Mouse (Mus musculus): Measurements from ENCODE around the gene Cpa1. TPM values are rescaled to one million over a fixed set of nuclear protein-coding genes. Genes with fewer than 3 reads are reported as not detected.

The Cpa1 gene
- polyA plus RNA-seq, 2 experiments, result 1.3 to 1.4 TPM

- H3K4me3 ChIP-seq (replicated peaks; ENCODE audit: low read length), result no peak overlapping the region
- ATAC-seq (ENCODE audit: low FRiP score, low read depth) (peak; percentile 70), DNase-seq (ENCODE audit: low spot score) (peak; percentile 85)
- TF ChIP-seq POLR2A (IDR thresholded peaks at IDR 0.05; ENCODE audit: borderline replicate concordance, extremely low read depth, insufficient read depth, insufficient read length), result no peak
- H3K9ac ChIP-seq (ENCODE audit: low read depth, low read length, severe bottlenecking), result no peak overlapping the region
- peak overlapping the region; percentile 95 for H3K27ac ChIP-seq (replicated peaks; ENCODE audit: low read depth, low read length)
- H3K9me3 ChIP-seq (ENCODE audit: control insufficient read depth, low read length), result no peaks in the 10 kb centered on the region
- H3K4me2 ChIP-seq (replicated peaks; ENCODE audit: low read depth, low read length, severe bottlenecking), result no peak overlapping the region
- no peaks in the 10 kb centered on the region for H3K27me3 ChIP-seq (ENCODE audit: control insufficient read depth, insufficient read depth, low read length)
- 44% methylated on average over 11 of the region's 11 CpGs for WGBS
- H3K4me1 ChIP-seq (ENCODE audit: control insufficient read depth, insufficient read depth, low read length), result peaks cover 64% of the 10 kb centered on the region
- no peaks in the 10 kb centered on the region for H3K36me3 ChIP-seq (ENCODE audit: control insufficient read depth, insufficient read depth, low read length)
Measured at GRCm38 (mm10) chr6:30649651-30650296, 10.8 kb downstream of the Cpa1 start.

- H3K4me3 ChIP-seq (replicated peaks; ENCODE audit: low read length), result no peak overlapping the region
- H3K36me3 ChIP-seq (ENCODE audit: control insufficient read depth, insufficient read depth, low read length), result peaks cover 12% of the 10 kb centered on the region; the same call in 1 of the 2 replicates
- H3K9me3 ChIP-seq (ENCODE audit: control insufficient read depth, low read length), result no peaks in the 10 kb centered on the region
- H3K4me2 ChIP-seq (replicated peaks; ENCODE audit: low read depth, low read length, severe bottlenecking), result no peak overlapping the region
- no peak for DNase-seq (ENCODE audit: low spot score)
- no peaks in the 10 kb centered on the region for H3K27me3 ChIP-seq (ENCODE audit: control insufficient read depth, insufficient read depth, low read length)
- H3K4me1 ChIP-seq (ENCODE audit: control insufficient read depth, insufficient read depth, low read length), result peaks cover 80% of the 10 kb centered on the region
- TF ChIP-seq POLR2A (IDR thresholded peaks at IDR 0.05; ENCODE audit: borderline replicate concordance, extremely low read depth, insufficient read depth, insufficient read length), result no peak
- 38% methylated on average over 9 of the region's 9 CpGs for WGBS
- ATAC-seq (ENCODE audit: low FRiP score, low read depth), result no peak
- peak overlapping the region; percentile 95 for H3K27ac ChIP-seq (replicated peaks; ENCODE audit: low read depth, low read length)
- H3K9ac ChIP-seq (ENCODE audit: low read depth, low read length, severe bottlenecking), result peak overlapping the region; percentile 38; the same call in 1 of the 2 replicates
Measured at GRCm38 (mm10) chr6:30652425-30653188, 13.6 kb downstream of the Cpa1 start.

- Histone ChIP-seq H3K4me2 (replicated peaks; ENCODE audit: low read depth, low read length, severe bottlenecking) (no peak overlapping the region), H3K4me1 (ENCODE audit: control insufficient read depth, insufficient read depth, low read length) (peaks cover 74% of the 10 kb centered on the region), H3K4me3 (replicated peaks; ENCODE audit: low read length) (no peak overlapping the region), H3K9ac (ENCODE audit: low read depth, low read length, severe bottlenecking) (no peak overlapping the region), H3K36me3 (ENCODE audit: control insufficient read depth, insufficient read depth, low read length) (peaks cover 12% of the 10 kb centered on the region; the same call in 1 of the 2 replicates), H3K27me3 (ENCODE audit: control insufficient read depth, insufficient read depth, low read length) (no peaks in the 10 kb centered on the region), H3K27ac (replicated peaks; ENCODE audit: low read depth, low read length) (peak overlapping the region; percentile 95), H3K9me3 (ENCODE audit: control insufficient read depth, low read length) (no peaks in the 10 kb centered on the region)
- 24% methylated on average over 6 of the region's 6 CpGs for WGBS
- peak; percentile 47 for ATAC-seq (ENCODE audit: low FRiP score, low read depth)
- no peak for TF ChIP-seq POLR2A (IDR thresholded peaks at IDR 0.05; ENCODE audit: borderline replicate concordance, extremely low read depth, insufficient read depth, insufficient read length)
- DNase-seq (ENCODE audit: low spot score), result peak; percentile 62
Measured at GRCm38 (mm10) chr6:30653518-30653917, 14.5 kb downstream of the Cpa1 start.

DNA sequence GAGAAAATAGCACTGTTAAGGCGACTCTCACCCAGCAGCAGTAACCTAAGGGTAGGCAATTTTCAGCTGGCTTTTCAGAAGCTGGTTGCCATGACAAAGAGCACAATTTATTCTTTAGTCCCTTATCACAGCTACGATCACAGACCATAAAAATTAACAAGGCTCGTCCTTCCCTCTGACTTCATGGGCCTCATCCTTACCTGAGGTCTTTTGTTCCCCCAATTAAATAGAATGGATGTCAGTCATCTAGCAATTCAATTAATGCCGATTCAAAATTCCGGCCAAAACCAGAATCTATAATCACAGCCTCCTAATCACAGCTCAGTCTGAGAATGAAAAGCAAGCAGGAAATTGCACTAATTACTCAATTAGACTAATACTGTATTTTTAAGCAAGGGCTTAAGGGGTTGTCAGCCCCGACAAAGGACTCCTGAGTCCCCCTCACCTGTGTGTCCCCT lies 15.4 kb downstream of the Cpa1 start:
- no peaks in the 10 kb centered on the region for H3K27me3 ChIP-seq (ENCODE audit: control insufficient read depth, insufficient read depth, low read length)
- peak overlapping the region; percentile 95 for H3K27ac ChIP-seq (replicated peaks; ENCODE audit: low read depth, low read length)
- no peak for ATAC-seq (ENCODE audit: low FRiP score, low read depth)
- H3K9me3 ChIP-seq (ENCODE audit: control insufficient read depth, low read length), result no peaks in the 10 kb centered on the region
- no peak overlapping the region; the same call in 1 of the 2 replicates for H3K4me2 ChIP-seq (replicated peaks; ENCODE audit: low read depth, low read length, severe bottlenecking)
- H3K9ac ChIP-seq (ENCODE audit: low read depth, low read length, severe bottlenecking), result peak overlapping the region; percentile 32; the same call in 1 of the 2 replicates
- no peak for TF ChIP-seq POLR2A (IDR thresholded peaks at IDR 0.05; ENCODE audit: borderline replicate concordance, extremely low read depth, insufficient read depth, insufficient read length)
- no peak for DNase-seq (ENCODE audit: low spot score)
- no peak overlapping the region for H3K4me3 ChIP-seq (replicated peaks; ENCODE audit: low read length)
- H3K4me1 ChIP-seq (ENCODE audit: control insufficient read depth, insufficient read depth, low read length), result peaks cover 65% of the 10 kb centered on the region
- WGBS, result 29% methylated on average over 6 of the region's 6 CpGs
- H3K36me3 ChIP-seq (ENCODE audit: control insufficient read depth, insufficient read depth, low read length), result peaks cover 15% of the 10 kb centered on the region; the same call in 1 of the 2 replicates

- Histone ChIP-seq H3K9ac (ENCODE audit: low read depth, low read length, severe bottlenecking) (peak overlapping the region; percentile 32; the same call in 1 of the 2 replicates), H3K36me3 (ENCODE audit: control insufficient read depth, insufficient read depth, low read length) (peaks cover 15% of the 10 kb centered on the region; the same call in 1 of the 2 replicates), H3K27me3 (ENCODE audit: control insufficient read depth, insufficient read depth, low read length) (no peaks in the 10 kb centered on the region), H3K4me1 (ENCODE audit: control insufficient read depth, insufficient read depth, low read length) (peaks cover 61% of the 10 kb centered on the region), H3K4me3 (replicated peaks; ENCODE audit: low read length) (no peak overlapping the region), H3K9me3 (ENCODE audit: control insufficient read depth, low read length) (no peaks in the 10 kb centered on the region), H3K4me2 (replicated peaks; ENCODE audit: low read depth, low read length, severe bottlenecking) (no peak overlapping the region), H3K27ac (replicated peaks; ENCODE audit: low read depth, low read length) (peak overlapping the region; percentile 95)
- no peak for DNase-seq (ENCODE audit: low spot score)
- TF ChIP-seq POLR2A (IDR thresholded peaks at IDR 0.05; ENCODE audit: borderline replicate concordance, extremely low read depth, insufficient read depth, insufficient read length), result no peak
- ATAC-seq (ENCODE audit: low FRiP score, low read depth), result no peak
- WGBS, result 65% methylated on average over 3 of the region's 3 CpGs
Measured at GRCm38 (mm10) chr6:30654932-30655331, 15.9 kb downstream of the Cpa1 start.
